Mouse (Mus musculus): ENCODE measurements around the gene Tnfsf14. TPM values are rescaled to one million over a fixed set of nuclear protein-coding genes. Genes with fewer than 3 reads are reported as not detected.
A peak's percentile ranks its signal among the peaks of the same experiment; 100 is the strongest.

The Tnfsf14 gene
- total RNA-seq (2014; rRNA removed) (not detected in 2 replicates), polyA plus RNA-seq (2015; fragmentation: Nextera tagmentation; extraction: Ambion mirVana) (not detected in 2 replicates)

GRCm38 (mm10) chr17:57194041-57194507 lies at the start of gene Tnfsf14:
TSS of gene Tnfsf14 (minus strand) at chr17:57194177.
- H3K27ac ChIP-seq: no peak within 1 kb of the TSS
- no peaks in the 10 kb centered on the region for H3K4me1 ChIP-seq (ENCODE audit: insufficient read depth, low read length)
- ATAC-seq (no peak), DNase-seq (ENCODE audit: low spot score) (no peak)
- H3K36me3 ChIP-seq (ENCODE audit: insufficient read depth, low read length): no peaks in the 10 kb centered on the region
- TF ChIP-seq CTCF (IDR thresholded peaks at IDR 0.05; ENCODE audit: low read depth): no peak
- no peak within 1 kb of the TSS for H3K9ac ChIP-seq (replicated peaks; ENCODE audit: low read length)
- H3K9me3 ChIP-seq (ENCODE audit: low read length): no peaks in the 10 kb centered on the region
- no peaks in the 10 kb centered on the region for H3K27me3 ChIP-seq (ENCODE audit: insufficient read depth, low read length)
- 82% methylated on average over 11 of the region's 11 CpGs for WGBS
- no peak within 1 kb of the TSS for H3K4me2 ChIP-seq (ENCODE audit: low read depth, low read length)
- no peak within 1 kb of the TSS for H3K4me3 ChIP-seq (ENCODE audit: low read length)

GRCm38 (mm10) chr17:57237181-57237580 lies 43.2 kb upstream of the Tnfsf14 start:
- Histone ChIP-seq H3K27me3 (ENCODE audit: insufficient read depth, low read length) (no peaks in the 10 kb centered on the region), H3K9me3 (ENCODE audit: low read length) (no peaks in the 10 kb centered on the region), H3K4me1 (ENCODE audit: insufficient read depth, low read length) (no peaks in the 10 kb centered on the region), H3K36me3 (ENCODE audit: insufficient read depth, low read length) (peaks cover 20% of the 10 kb centered on the region; the same call in 1 of the 2 replicates), H3K4me2 (ENCODE audit: low read depth, low read length) (no peak overlapping the region), H3K27ac (no peak overlapping the region), H3K9ac (replicated peaks; ENCODE audit: low read length) (no peak overlapping the region), H3K4me3 (ENCODE audit: low read length) (no peak overlapping the region)
- DNase-seq (ENCODE audit: low spot score) (no peak), ATAC-seq (0 out of 2 replicates have a peak, but pooled peaks have one; percentile 25)
- TF ChIP-seq CTCF (IDR thresholded peaks at IDR 0.05; ENCODE audit: low read depth): no peak
- 87% methylated on average over 9 of the region's 9 CpGs for WGBS

GRCm38 (mm10) chr17:57235803-57236202 lies 41.8 kb upstream of the Tnfsf14 start:
- H3K9me3 ChIP-seq (ENCODE audit: low read length): no peaks in the 10 kb centered on the region
- no peak for TF ChIP-seq CTCF (IDR thresholded peaks at IDR 0.05; ENCODE audit: low read depth)
- no peak overlapping the region for H3K4me2 ChIP-seq (ENCODE audit: low read depth, low read length)
- ATAC-seq (no peak), DNase-seq (ENCODE audit: low spot score) (no peak)
- 91% methylated on average over 5 of the region's 5 CpGs for WGBS
- H3K36me3 ChIP-seq (ENCODE audit: insufficient read depth, low read length): peaks cover 14% of the 10 kb centered on the region; the same call in 1 of the 2 replicates
- no peak overlapping the region for H3K4me3 ChIP-seq (ENCODE audit: low read length)
- no peaks in the 10 kb centered on the region for H3K4me1 ChIP-seq (ENCODE audit: insufficient read depth, low read length)
- no peaks in the 10 kb centered on the region for H3K27me3 ChIP-seq (ENCODE audit: insufficient read depth, low read length)
- H3K9ac ChIP-seq (replicated peaks; ENCODE audit: low read length): no peak overlapping the region
- no peak overlapping the region for H3K27ac ChIP-seq

GRCm38 (mm10) chr17:57234254-57234928 lies 40.4 kb upstream of the Tnfsf14 start:
- Histone ChIP-seq H3K4me3 (ENCODE audit: low read length) (no peak overlapping the region), H3K9ac (replicated peaks; ENCODE audit: low read length) (no peak overlapping the region), H3K27me3 (ENCODE audit: insufficient read depth, low read length) (no peaks in the 10 kb centered on the region), H3K4me1 (ENCODE audit: insufficient read depth, low read length) (no peaks in the 10 kb centered on the region), H3K9me3 (ENCODE audit: low read length) (no peaks in the 10 kb centered on the region), H3K27ac (no peak overlapping the region), H3K36me3 (ENCODE audit: insufficient read depth, low read length) (peaks cover 14% of the 10 kb centered on the region; the same call in 1 of the 2 replicates), H3K4me2 (ENCODE audit: low read depth, low read length) (no peak overlapping the region)
- TF ChIP-seq CTCF (IDR thresholded peaks at IDR 0.05; ENCODE audit: low read depth): peak; percentile 14; the same call in 1 of the 2 replicates
- 82% methylated on average over 12 of the region's 12 CpGs for WGBS
- DNase-seq (ENCODE audit: low spot score) (no peak), ATAC-seq (no peak)

- H3K27me3 ChIP-seq (ENCODE audit: insufficient read depth, low read length): no peaks in the 10 kb centered on the region
- no peak for ATAC-seq
- WGBS: 47% methylated on average over 7 of the region's 7 CpGs
Measured at GRCm38 (mm10) chr17:57233038-57233437, 39.1 kb upstream of the Tnfsf14 start.

GRCm38 (mm10) chr17:57232200-57232599 lies 38.2 kb upstream of the Tnfsf14 start:
- H3K36me3 ChIP-seq (ENCODE audit: insufficient read depth, low read length): peaks cover 6% of the 10 kb centered on the region; the same call in 1 of the 2 replicates
- no peak overlapping the region for H3K9ac ChIP-seq (replicated peaks; ENCODE audit: low read length)
- H3K9me3 ChIP-seq (ENCODE audit: low read length): no peaks in the 10 kb centered on the region
- H3K27me3 ChIP-seq (ENCODE audit: insufficient read depth, low read length): no peaks in the 10 kb centered on the region
- TF ChIP-seq CTCF (IDR thresholded peaks at IDR 0.05; ENCODE audit: low read depth): no peak
- DNase-seq (ENCODE audit: low spot score) (no peak), ATAC-seq (no peak)
- 91% methylated on average over 1 of the region's 1 CpGs for WGBS
- no peaks in the 10 kb centered on the region for H3K4me1 ChIP-seq (ENCODE audit: insufficient read depth, low read length)
- H3K4me3 ChIP-seq (ENCODE audit: low read length): no peak overlapping the region
- H3K27ac ChIP-seq: no peak overlapping the region
- no peak overlapping the region for H3K4me2 ChIP-seq (ENCODE audit: low read depth, low read length)

More at GRCm38 (mm10) chr17:57233038-57233437, 39.1 kb upstream of the Tnfsf14 start:
- H3K36me3 ChIP-seq (ENCODE audit: insufficient read depth, low read length): peaks cover 14% of the 10 kb centered on the region; the same call in 1 of the 2 replicates
- no peak overlapping the region for H3K27ac ChIP-seq
- H3K4me1 ChIP-seq (ENCODE audit: insufficient read depth, low read length): no peaks in the 10 kb centered on the region
- no peak for TF ChIP-seq CTCF (IDR thresholded peaks at IDR 0.05; ENCODE audit: low read depth)
- no peak overlapping the region for H3K4me3 ChIP-seq (ENCODE audit: low read length)
- H3K9ac ChIP-seq (replicated peaks; ENCODE audit: low read length): no peak overlapping the region
- no peak overlapping the region for H3K4me2 ChIP-seq (ENCODE audit: low read depth, low read length)
- DNase-seq (ENCODE audit: low spot score): no peak
- H3K9me3 ChIP-seq (ENCODE audit: low read length): no peaks in the 10 kb centered on the region

- Histone ChIP-seq H3K27me3 (ENCODE audit: insufficient read depth, low read length) (no peaks in the 10 kb centered on the region), H3K9ac (replicated peaks; ENCODE audit: low read length) (no peak overlapping the region), H3K4me2 (ENCODE audit: low read depth, low read length) (no peak overlapping the region), H3K4me3 (ENCODE audit: low read length) (no peak overlapping the region), H3K4me1 (ENCODE audit: insufficient read depth, low read length) (no peaks in the 10 kb centered on the region), H3K36me3 (ENCODE audit: insufficient read depth, low read length) (no peaks in the 10 kb centered on the region), H3K9me3 (ENCODE audit: low read length) (no peaks in the 10 kb centered on the region), H3K27ac (no peak overlapping the region)
- ATAC-seq: no peak
- no peak for TF ChIP-seq CTCF (IDR thresholded peaks at IDR 0.05; ENCODE audit: low read depth)
- no peak for DNase-seq (ENCODE audit: low spot score)
Measured at GRCm38 (mm10) chr17:57231321-57231771, 37.4 kb upstream of the Tnfsf14 start.
